Mouse (Mus musculus): Measurements from ENCODE around the gene Purb. TPM values are rescaled to one million over a fixed set of nuclear protein-coding genes. Genes with fewer than 3 reads are reported as not detected.

Gene Purb
- total RNA-seq (2014; fragmentation: Nextera tagmentation) (43.7 and 49.9 TPM in 2 replicates), total RNA-seq (2017) (60.5 and 70.9 TPM in 2 replicates)

DNA sequence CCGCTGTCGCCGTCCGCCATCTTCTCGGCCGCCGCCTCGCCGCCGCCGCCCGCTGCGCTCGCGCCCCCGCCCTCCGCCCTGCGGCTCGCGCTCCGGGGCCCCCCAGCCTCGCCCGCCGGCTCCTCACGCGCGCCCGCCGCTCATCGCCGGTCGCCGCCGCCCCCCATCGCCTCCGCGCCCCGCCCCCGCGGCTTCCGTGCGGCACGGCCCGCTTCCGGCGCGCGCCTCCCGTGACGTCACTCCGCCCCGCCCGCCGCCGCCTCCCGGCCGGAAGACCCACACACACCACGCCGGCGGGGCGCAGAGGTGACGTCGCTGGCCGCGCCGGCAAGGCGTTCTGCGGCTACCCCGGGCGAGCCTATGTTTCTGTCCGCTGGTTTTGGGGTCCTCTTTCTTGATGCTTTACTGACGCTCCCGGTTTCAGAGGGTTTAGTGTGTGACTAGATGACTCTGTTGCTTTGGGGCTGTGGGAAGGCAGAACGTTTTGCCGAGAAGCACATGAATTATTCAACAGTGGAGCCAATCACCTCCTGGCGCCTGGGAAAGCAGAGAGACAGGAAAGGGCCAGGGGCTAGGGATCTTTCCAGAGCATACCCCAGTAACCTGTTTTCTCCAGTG is at the start of gene Purb:
TSS of gene Purb (minus strand) at position 51 of the 618 bp plus-strand sequence.
- peak; percentile 89 for ATAC-seq (replicated peaks; ENCODE audit: low FRiP score, low TSS enrichment, poor library complexity, severe bottlenecking)

DNA sequence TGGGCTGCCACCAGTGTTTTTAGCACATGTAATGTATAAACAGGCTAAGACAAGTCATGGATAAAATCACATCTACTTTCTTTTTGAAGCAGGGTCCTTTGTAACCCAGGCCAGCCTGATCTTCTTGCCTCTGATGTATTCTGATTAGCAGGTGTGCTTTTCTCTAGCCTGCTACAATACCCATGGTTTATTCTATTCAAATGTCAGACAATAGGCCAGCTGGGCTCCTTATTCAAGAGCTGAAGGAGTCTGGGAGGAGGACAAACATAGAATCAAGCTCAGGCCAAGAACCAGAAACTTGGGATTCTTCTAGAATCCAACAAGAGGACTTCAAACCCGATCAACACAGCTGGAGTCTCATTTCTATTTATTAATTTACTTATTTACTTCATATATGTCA is 49.5 kb upstream of the Purb start:
- no peak for ATAC-seq (replicated peaks; ENCODE audit: low FRiP score, low TSS enrichment, poor library complexity, severe bottlenecking)

DNA sequence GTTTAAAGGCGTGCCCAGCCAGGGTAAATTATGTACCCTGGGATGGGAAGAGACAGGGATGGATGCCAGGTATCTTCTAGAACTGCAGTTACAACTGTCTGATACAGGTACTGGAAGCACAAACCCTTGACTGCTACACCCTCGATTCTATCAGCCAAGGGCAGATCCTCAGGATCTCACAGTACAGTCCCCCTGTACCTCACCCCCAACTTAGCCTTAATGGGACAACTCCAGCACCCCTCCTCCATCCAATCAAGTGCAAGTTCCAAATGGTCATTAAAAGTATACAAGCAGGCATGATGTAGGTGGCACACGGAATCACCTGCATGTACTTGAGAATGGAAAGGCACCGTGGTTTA is 49.1 kb upstream of the Purb start:
- no peak for ATAC-seq (replicated peaks; ENCODE audit: low FRiP score, low TSS enrichment, poor library complexity, severe bottlenecking)

DNA sequence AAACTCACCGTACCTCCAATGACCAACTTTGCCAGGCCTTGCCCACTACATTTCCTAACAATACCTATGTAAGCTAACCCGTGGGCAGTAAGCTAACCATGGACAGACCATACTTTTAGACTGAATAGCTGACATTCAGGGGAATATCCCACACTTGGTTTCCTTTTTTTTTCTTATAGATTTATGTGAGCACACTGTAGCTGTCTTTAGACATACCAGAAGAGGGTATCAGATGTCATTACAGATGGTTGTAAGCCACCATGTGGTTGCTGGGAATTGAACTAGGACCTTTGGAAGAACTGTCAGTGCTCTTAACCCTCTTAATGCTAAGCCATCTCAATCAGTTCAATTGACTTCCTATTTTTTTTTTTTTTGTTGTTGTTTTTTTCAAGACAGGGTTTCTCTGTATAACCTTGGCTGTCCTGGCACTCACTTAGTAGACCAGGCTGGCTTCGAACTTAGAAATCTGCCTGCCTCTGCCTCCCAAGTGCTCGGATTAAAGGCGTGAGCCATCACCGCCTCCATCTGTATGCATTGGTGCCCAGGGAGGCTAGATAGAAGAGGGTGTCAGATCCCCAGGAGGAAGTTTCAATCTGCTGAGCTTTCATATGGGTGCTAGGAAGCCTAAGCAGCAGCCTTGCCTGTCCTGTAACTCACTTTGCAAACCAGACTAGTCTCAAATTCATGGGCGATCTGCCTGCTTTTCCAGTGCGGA is 48.6 kb upstream of the Purb start:
- no peak for ATAC-seq (replicated peaks; ENCODE audit: low FRiP score, low TSS enrichment, poor library complexity, severe bottlenecking)

DNA sequence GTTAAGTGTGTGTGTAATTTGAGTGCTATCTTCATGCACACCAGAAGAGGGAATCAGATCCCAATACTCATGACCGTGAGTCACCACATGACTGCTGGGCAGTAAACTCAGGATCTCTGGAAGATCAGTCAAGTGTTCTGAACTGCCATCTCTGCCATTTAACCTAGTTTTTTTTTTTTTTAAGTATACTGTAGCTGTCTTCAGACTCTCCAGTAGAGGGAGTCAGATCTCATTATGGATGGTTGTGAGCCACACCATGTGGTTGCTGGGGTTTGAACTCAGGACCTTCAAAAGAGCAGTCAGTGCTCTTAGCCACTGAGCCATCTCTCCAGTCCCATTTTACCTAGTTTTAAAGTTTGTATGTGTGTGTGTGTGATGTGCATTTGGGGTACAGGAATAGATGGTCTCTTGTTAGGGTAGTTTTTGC is 48.0 kb upstream of the Purb start:
- ATAC-seq (replicated peaks; ENCODE audit: low FRiP score, low TSS enrichment, poor library complexity, severe bottlenecking), result no peak

DNA sequence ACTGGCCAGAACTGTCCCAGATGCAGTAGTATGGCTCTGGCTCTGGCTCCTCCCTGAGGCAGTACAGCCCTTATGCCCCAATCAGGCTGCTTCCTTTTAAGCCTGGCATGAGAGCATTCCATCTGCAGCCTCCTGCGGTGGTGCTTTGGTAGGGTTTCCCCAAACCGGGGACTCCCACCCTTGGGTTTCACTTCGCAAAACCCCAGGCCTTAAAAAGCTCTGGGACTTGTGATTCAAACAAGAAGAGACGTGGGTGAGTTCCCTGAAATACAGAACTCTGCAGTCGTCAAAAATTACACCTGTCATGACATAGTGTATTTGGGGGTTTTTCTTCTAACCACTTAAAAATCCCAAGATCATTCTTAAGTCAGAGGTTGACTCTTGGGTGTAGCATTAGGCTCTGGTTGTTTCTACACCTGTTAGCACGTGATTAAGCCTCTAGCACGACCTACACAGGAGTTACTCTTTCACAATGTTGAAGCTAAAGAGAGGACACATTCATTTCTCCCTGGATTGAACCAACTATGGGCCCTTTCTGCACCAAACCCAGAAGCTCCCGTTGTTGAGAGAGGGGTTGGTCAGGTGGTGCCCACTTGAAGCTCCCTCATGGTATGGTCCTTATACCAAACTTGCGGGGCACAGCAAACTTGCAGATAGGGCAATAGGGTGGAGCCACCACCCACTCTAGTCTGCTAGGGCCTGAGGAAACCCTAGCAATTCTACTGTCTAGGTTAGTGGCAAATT is 47.2 kb upstream of the Purb start:
- ATAC-seq (replicated peaks; ENCODE audit: low FRiP score, low TSS enrichment, poor library complexity, severe bottlenecking), result no peak

DNA sequence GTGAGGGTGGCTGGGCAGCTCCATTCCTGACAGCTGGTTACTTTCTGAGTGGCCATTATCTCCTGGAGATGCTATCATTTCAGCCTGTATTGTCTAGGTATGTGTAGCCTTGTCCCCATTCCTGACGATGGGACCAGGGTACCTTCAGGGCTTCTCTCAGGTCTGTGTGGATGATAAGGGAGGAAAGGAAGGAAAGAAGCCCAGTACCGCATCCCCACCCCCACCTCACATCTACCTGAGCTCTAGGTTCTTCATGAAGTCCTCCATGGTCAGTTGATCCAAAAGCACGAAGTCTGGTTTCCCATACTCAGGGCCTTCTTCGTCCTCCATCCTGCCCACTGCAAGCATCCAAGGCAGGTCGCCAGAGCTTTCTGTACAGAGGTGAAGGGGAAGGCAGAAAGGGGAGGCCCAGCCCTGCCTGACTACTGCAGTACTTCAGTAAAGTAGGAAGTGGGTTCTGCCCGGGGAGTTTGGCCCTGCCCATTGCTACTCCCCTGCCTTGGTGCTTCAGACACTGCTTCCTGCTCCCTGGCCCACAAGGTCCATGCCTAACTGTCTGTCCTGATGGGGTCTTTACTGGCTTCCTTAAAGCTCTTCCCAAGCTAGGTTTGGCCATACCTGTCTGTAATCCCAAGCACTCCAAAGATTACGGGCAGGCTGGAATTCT is 44.9 kb upstream of the Purb start, which contains the start of gene Myo1g:
TSS of gene Myo1g (minus strand) at position 459 of the 667 bp plus-strand sequence.
- ATAC-seq (replicated peaks; ENCODE audit: low FRiP score, low TSS enrichment, poor library complexity, severe bottlenecking), result peak; percentile 23; the same call in 1 of the 2 replicates

DNA sequence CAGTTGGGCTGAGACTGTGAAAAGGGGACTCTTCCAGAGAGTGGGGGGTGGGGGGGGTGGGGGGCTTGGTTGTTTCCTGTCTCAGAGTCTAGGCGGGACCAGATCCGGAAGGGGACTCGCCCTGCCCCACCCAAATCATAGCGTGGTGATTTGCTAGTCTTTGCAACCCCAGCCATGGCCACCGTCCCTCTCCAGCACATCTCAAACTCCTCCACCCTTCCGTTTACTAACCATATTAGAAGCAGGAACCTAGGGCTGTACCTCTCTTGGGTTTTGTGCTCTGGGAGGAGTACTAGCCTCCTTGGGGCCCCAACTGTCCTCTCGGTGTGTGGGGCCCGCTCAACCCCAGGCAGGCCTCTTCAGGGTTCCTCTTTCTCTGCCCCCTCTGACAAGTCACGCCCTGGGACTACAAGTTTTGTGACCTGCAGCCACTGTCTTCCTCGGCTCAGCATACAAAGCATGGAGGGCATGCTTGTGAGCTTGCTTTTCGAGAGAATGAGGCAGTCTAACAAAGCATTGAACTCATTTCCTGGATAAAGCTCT is 43.8 kb upstream of the Purb start:
- ATAC-seq (replicated peaks; ENCODE audit: low FRiP score, low TSS enrichment, poor library complexity, severe bottlenecking), result no peak

DNA sequence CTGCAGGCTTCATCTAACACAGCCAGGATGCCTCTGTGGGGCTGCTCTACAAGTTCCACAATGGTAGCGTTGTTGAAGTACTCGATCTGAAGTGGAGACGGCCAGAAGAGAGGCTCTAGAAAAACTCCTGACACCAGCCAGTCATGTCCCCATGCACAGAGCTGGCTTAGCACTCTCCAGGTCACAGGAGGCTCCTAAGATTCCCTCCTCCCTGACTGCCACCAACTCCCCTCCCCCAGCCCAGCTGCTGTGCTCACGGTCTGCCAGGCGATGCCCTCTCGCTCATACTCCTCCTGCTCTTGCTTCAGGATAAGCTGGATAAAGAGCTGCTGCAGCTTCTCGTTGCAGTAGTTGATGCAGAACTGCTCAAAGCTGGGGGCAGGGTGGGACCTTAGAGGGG is 39.1 kb upstream of the Purb start:
- ATAC-seq (replicated peaks; ENCODE audit: low FRiP score, low TSS enrichment, poor library complexity, severe bottlenecking), result no peak

DNA sequence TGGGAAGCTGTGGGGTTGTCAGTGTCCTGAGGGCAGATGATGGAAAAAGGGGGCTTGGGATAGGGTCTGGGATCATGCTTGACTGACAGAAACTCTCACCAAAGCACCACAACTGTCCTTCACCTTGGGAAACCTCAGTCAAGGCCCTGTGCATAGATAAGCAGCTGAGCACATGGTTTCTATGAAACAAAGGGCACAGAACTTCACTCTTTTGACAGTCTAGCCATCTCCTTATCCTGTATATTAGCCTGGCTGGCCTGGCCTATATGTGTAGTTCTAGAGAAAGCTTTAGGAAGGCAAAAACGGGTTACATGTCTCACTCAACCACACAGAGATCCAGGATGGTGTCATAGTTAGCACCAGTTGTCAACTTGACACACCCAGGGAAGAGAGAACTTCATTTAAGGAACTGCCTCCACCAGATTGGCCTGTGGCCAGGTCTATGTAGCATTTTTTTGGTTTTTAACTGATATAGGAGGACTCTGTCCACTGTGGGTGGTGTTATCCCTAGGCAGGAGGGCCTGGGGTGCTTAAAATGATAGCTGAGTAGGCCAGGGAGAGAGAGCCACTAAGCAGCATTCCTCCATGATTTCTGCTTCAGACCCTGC is 32.7 kb upstream of the Purb start:
- ATAC-seq (replicated peaks; ENCODE audit: low FRiP score, low TSS enrichment, poor library complexity, severe bottlenecking), result peak; percentile 48

DNA sequence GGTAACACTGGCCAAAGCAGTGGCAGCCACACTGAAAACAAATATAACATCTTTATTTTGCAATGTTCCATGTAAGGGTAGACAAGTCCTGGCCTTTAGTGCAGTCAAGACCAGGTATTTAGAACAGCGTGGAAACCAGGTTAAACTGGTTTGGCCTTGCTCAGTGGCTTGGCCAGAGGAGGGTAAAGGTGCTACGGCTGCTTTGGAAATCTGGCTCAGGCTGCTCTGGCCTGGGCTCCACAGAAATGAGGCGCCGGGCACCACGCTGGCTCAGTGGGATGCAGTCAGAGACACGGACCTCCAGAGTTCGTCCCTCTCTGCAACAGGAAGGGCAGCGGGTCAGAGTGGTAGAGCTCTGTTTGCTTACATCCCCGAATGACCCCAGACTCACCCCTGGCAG is 30.8 kb upstream of the Purb start:
- ATAC-seq (replicated peaks; ENCODE audit: low FRiP score, low TSS enrichment, poor library complexity, severe bottlenecking), result no peak

DNA sequence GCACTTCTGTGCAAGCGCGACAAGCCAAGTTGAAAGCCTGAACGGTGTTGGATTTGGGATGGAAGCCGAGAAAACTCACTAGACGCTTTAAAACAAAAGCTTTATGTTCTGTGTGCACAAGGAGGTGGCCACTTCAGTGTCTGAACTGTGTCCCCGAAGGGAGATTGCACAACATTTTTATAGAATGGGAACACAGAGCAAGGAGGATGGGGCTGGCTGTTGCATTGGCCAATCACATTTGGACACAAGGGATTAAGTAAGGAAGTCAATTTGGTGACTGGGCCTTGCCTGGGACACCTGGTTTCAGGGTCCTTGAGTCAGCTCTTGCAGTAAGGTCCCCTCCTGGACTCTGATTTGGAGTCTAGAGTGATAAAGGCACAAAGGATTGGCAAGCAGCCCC is 29.0 kb upstream of the Purb start:
- no peak for ATAC-seq (replicated peaks; ENCODE audit: low FRiP score, low TSS enrichment, poor library complexity, severe bottlenecking)

DNA sequence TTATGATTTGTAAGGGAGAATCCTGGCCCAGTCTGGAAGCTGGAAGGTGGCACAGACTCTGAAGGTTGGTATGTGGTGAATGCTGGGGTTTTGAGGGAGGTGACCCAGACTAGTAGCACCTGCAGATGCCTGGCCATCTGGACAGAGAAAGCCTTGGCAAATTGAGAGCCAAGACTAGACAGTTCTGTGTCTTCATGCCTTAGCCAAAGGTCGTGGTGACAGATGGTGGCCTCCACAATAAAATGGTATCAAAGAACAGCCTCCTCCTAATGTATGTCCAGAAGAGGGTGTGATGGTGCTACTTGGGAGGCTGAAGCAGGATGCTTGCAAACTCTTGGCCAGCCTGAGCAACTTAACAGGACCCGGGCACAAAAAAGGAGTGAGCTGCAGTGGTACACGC is 28.5 kb upstream of the Purb start:
- ATAC-seq (replicated peaks; ENCODE audit: low FRiP score, low TSS enrichment, poor library complexity, severe bottlenecking), result no peak

DNA sequence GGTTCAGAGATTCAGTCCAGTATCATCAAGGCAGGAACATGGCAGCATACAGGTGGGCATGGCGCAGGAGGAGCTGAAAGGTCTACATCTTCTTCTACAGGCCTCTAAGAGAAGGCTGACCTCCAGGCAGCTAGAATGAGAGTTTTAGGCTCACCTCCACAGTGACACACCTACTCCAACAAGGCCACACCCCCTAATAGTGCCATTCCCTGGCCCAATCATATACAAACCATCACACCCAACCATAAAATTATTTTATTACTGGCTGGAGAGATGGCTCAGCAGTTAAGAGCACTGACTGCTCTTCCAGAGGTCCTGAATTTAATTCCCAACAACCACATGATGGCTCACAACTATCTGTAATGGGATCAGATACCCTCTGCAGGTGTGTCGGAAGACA is 26.8 kb upstream of the Purb start:
- ATAC-seq (replicated peaks; ENCODE audit: low FRiP score, low TSS enrichment, poor library complexity, severe bottlenecking), result no peak

DNA sequence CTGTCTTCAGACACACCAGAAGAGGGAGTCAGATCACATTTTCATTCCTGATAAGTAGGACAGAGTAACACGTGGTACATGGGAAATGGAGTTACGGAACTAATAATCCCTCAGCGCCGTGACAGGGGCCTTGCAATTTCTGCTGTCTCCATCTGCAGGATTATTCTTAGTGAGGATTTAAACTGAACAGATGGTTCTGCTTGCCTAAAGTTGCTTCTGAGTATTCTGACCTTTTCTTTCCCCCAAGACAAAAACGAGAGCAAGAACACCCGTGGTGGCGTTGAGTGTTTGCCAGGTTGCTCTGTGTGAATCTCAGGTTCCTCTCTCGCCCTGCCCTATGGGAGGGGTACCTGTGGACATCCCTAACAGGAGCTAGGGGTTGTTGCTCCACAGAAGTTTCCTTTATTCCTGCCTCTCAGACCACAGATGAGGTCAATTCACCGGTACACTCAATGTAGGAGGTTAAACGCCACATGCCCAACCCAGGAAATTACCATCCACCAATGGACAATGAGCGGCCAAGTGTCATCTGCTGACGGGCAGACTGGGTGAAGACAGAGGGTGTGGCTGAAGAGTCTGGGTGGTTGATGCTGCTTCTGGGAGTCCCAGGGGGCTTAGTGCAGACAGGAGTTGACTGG is 21.7 kb upstream of the Purb start:
- ATAC-seq (replicated peaks; ENCODE audit: low FRiP score, low TSS enrichment, poor library complexity, severe bottlenecking), result peak; percentile 98

DNA sequence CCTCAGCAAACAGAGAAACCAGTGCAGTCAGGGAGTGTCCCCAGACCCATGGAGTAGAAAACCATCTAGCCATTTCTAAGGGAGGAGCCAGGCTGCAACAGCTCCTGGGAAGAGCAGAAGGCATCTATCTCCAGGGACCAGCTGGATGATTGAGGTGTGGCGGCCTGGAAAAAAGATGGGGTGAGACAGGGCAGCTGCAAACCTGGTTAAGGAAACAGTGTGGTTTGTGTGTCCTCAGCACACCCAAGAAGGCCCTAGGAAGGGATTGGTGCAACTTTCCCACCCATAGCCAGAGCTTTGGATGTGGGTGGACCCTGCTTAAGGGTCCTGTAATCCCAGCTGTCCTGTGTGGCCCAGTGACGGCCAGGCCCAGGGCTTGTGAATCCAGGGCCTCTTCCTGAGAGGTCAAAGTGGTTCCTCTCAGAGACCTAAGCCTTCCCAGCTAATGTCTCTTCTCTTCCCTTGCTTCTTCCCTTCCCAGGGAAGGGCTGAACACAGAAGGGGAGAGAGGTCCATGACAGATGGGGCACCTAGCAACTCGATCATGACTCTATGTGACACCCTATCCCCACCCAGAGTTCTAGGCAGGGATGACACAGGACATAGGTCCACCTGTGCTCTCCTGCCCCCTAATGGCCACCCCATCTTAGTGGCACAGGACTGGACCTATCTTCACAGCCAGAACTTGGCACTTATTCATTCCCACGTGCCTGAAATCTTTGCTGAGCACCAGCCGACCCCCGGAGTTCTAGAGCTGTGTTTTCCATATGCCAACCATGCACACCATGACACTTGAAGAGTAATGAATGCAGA is 14.2 kb upstream of the Purb start:
- peak; percentile 93 for ATAC-seq (replicated peaks; ENCODE audit: low FRiP score, low TSS enrichment, poor library complexity, severe bottlenecking)

DNA sequence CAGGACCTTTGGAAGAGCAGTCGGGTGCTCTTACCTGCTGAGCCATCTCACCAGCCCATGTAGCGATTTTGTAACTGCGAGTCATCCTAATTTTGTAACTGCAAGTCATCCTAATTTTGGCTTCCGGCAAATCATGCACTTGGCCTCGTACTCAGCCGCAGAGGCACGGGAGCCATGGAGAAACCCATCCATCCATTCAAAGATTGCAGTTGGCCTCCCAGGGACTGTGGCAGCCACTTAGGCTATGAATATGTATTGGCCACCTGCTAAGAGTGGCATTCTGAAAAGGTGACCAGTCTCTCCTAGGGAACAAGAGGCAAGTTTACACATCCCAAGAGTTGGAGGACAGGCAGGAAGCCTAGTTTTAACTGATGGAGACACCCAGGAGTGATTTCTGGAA is 13.5 kb upstream of the Purb start:
- no peak for ATAC-seq (replicated peaks; ENCODE audit: low FRiP score, low TSS enrichment, poor library complexity, severe bottlenecking)

DNA sequence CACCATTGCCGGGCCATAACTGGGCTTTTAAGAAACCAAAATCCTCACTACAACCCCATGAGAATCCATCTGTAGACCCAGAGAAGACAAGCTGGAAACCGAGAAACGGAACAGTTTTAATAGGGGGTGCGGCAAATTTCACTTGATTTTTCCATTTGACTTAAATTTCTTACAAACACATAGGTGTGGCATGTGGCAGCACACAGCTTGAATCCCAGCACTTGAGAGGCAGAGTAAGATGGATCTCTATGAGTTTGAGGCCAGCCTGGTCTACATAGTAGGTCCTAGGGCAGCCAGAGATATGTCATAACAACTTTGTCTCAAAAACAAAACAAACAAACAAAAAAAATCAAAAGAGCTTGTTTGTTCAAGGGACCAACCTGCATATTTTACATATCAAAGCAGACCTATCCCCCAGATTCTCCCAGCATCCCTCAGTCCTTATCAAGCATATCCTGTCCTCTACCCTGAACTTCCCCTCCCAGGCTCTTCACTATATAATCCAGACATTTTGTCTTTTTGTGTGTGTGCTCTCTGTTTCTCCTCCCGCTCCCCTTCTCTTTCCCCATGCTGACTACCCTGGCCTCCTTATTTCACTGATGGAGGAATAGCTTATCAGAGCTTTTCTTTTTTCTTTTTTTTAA is 12.4 kb upstream of the Purb start:
- ATAC-seq (replicated peaks; ENCODE audit: low FRiP score, low TSS enrichment, poor library complexity, severe bottlenecking), result no peak

Measured in megakaryocyte-erythroid progenitor cell, adult 5-6 weeks (primary cell).